Comparison of ENCODE assay signal across 21 mouse cellular contexts in the genomic region with DNA sequence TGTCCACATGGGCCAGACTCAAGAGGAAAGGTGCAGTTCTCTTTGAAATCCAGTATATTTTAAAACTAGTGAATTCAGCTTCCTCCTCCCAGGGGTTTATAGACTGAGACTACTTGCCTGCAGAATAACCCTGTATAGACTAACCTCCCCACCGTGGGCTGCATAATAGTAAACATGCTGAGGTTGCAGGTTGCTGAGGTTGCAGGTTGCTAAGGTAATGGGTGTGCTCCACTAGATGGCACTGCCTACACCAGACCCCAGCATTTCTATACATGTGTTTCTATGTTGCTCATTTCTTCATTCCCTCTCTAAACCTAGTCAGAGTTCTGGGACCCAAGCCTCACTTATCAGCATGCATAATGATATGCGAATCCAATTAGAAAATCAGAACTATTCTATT.
DNase-seq lines count a peak whose midpoint lies in the region; ATAC-seq and TF ChIP-seq lines count a peak whose summit lies in the region.
"Had no signal": no experiment of that assay in that cellular context is flagged by ENCODE, and none has a peak within 500 bp of the region (broad histone marks: within the 10 kb centered on the region; RNA-seq: fewer than 3 reads in every experiment).

No protein-coding gene starts in this region.

- no peak overlapping the region for H3K27ac ChIP-seq in embryonic facial prominence, embryonic 13.5 days
- no peak overlapping the region for H3K27ac ChIP-seq in embryonic facial prominence, embryonic 10.5 days (replicated peaks)
- H3K27ac ChIP-seq in liver, adult 2 months (replicated peaks; ENCODE audit: insufficient read depth, low read depth, low read length) = no peak overlapping the region
- H3K27ac ChIP-seq in liver, embryonic 12.5 days = no peak overlapping the region
- no peak overlapping the region for H3K27ac ChIP-seq in ES-Bruce4 (ENCODE audit: insufficient read depth, low read length)
- H3K27ac ChIP-seq: forebrain, embryonic 12.5 days; hindbrain, postnatal 0 days; limb, embryonic 12.5 days; liver, embryonic 15.5 days; midbrain, embryonic 15.5 days; neural tube, embryonic 15.5 days; stomach, embryonic 15.5 days had no signal

- no peaks in the 10 kb centered on the region for H3K36me3 ChIP-seq in embryonic facial prominence, embryonic 13.5 days
- no peaks in the 10 kb centered on the region for H3K36me3 ChIP-seq in embryonic facial prominence, embryonic 10.5 days (replicated peaks)
- H3K36me3 ChIP-seq in liver, adult 2 months (ENCODE audit: control insufficient read depth, insufficient read depth, low read length) = no peaks in the 10 kb centered on the region
- H3K36me3 ChIP-seq in liver, embryonic 12.5 days = no peaks in the 10 kb centered on the region
- H3K36me3 ChIP-seq in ES-Bruce4 (ENCODE audit: control insufficient read depth, insufficient read depth, low read length, poor library complexity, severe bottlenecking) = no peaks in the 10 kb centered on the region
- H3K36me3 ChIP-seq: forebrain, embryonic 12.5 days; limb, embryonic 12.5 days; liver, embryonic 15.5 days; midbrain, embryonic 15.5 days; neural tube, embryonic 15.5 days; stomach, embryonic 15.5 days had no signal

- peak; percentile 26; the same call in 1 of the 2 replicates for TF ChIP-seq CTCF in liver, adult 2 months (IDR thresholded peaks at IDR 0.05; ENCODE audit: low read depth, low read length)
- TF ChIP-seq CTCF in ES-Bruce4 (IDR thresholded peaks at IDR 0.05; ENCODE audit: low read depth, low read length) = peak; percentile 35

- 53% methylated on average over 2 of the region's 2 CpGs for WGBS in embryonic facial prominence, embryonic 13.5 days
- 42% methylated on average over 2 of the region's 2 CpGs for WGBS in embryonic facial prominence, embryonic 10.5 days
- 28% methylated on average over 2 of the region's 2 CpGs for WGBS in liver, adult 2 months
- 31% methylated on average over 2 of the region's 2 CpGs for WGBS in liver, embryonic 12.5 days (ENCODE audit: insufficient replicate concordance)

- ATAC-seq in embryonic facial prominence, embryonic 13.5 days (ENCODE audit: insufficient number of reproducible peaks, insufficient read depth, low FRiP score, low TSS enrichment, low read depth) = peak; percentile 43; the same call in 1 of the 2 replicates
- no peak for ATAC-seq in liver, embryonic 12.5 days
- ATAC-seq: hindbrain, postnatal 0 days; midbrain, embryonic 15.5 days had no signal

- no peak for TF ChIP-seq EP300 in ES-Bruce4 (IDR thresholded peaks at IDR 0.05; ENCODE audit: insufficient read depth, low read depth, low read length)

- DNase-seq in embryonic facial prominence, embryonic 10.5 days (ENCODE audit: low spot score) = no peak
- peak; percentile 6 for DNase-seq in liver, adult 2 months (ENCODE audit: extremely low read depth, low read depth, low spot score)
- peak; percentile 14 for DNase-seq in brain, adult 2 months (ENCODE audit: low read depth, low spot score)
- DNase-seq in lung, adult 18-20 months = no peak
- no peak for DNase-seq in spleen, adult 18-20 months
- DNase-seq: adrenal gland, postnatal 36 days; cerebellum, adult 8-10 months; heart, adult 11 months; kidney, adult 18-20 months; lung, postnatal 10 days; right cerebral cortex, postnatal 25 days had no signal

- H3K4me3 ChIP-seq in embryonic facial prominence, embryonic 13.5 days = no peak overlapping the region
- H3K4me3 ChIP-seq in embryonic facial prominence, embryonic 10.5 days = no peak overlapping the region
- H3K4me3 ChIP-seq in liver, adult 2 months (ENCODE audit: insufficient read depth, low read depth, low read length) = no peak overlapping the region
- H3K4me3 ChIP-seq in liver, embryonic 12.5 days = no peak overlapping the region
- no peak overlapping the region for H3K4me3 ChIP-seq in ES-Bruce4 (ENCODE audit: low read depth, low read length)
- H3K4me3 ChIP-seq: forebrain, embryonic 12.5 days; limb, embryonic 12.5 days; liver, embryonic 15.5 days; midbrain, embryonic 15.5 days; neural tube, embryonic 15.5 days; stomach, embryonic 15.5 days had no signal

- no peaks in the 10 kb centered on the region for H3K79me2 ChIP-seq in liver, adult 2 months (ENCODE audit: control insufficient read depth, insufficient read depth, low read length)

- H3K9ac ChIP-seq in embryonic facial prominence, embryonic 13.5 days = no peak overlapping the region
- H3K9ac ChIP-seq in liver, adult 2 months (ENCODE audit: low read depth, low read length) = no peak overlapping the region
- no peak overlapping the region for H3K9ac ChIP-seq in liver, embryonic 12.5 days
- H3K9ac ChIP-seq in ES-Bruce4 (ENCODE audit: low read depth, poor library complexity, severe bottlenecking) = no peak overlapping the region
- H3K9ac ChIP-seq: forebrain, embryonic 12.5 days; limb, embryonic 12.5 days; liver, embryonic 15.5 days; midbrain, embryonic 15.5 days; neural tube, embryonic 15.5 days; stomach, embryonic 15.5 days had no signal

- H3K4me1 ChIP-seq in embryonic facial prominence, embryonic 13.5 days = no peaks in the 10 kb centered on the region
- H3K4me1 ChIP-seq in embryonic facial prominence, embryonic 10.5 days = no peaks in the 10 kb centered on the region
- H3K4me1 ChIP-seq in liver, adult 2 months (ENCODE audit: control insufficient read depth, insufficient read depth, low read length) = no peaks in the 10 kb centered on the region
- H3K4me1 ChIP-seq in liver, embryonic 12.5 days = no peaks in the 10 kb centered on the region
- H3K4me1 ChIP-seq in ES-Bruce4 (ENCODE audit: control insufficient read depth, insufficient read depth, low read length) = no peaks in the 10 kb centered on the region
- H3K4me1 ChIP-seq: forebrain, embryonic 12.5 days; limb, embryonic 12.5 days; liver, embryonic 15.5 days; midbrain, embryonic 15.5 days; neural tube, embryonic 15.5 days; stomach, embryonic 15.5 days had no signal

- no peaks in the 10 kb centered on the region for H3K27me3 ChIP-seq in embryonic facial prominence, embryonic 13.5 days
- H3K27me3 ChIP-seq in embryonic facial prominence, embryonic 10.5 days (replicated peaks; ENCODE audit: low read depth, poor library complexity, severe bottlenecking) = no peaks in the 10 kb centered on the region
- no peaks in the 10 kb centered on the region for H3K27me3 ChIP-seq in liver, adult 2 months (ENCODE audit: control insufficient read depth, insufficient read depth, low read length)
- no peaks in the 10 kb centered on the region for H3K27me3 ChIP-seq in liver, embryonic 12.5 days (replicated peaks)
- no peaks in the 10 kb centered on the region for H3K27me3 ChIP-seq in ES-Bruce4 (ENCODE audit: control insufficient read depth, insufficient read depth, low read length, poor library complexity, severe bottlenecking)
- H3K27me3 ChIP-seq: forebrain, embryonic 12.5 days; limb, embryonic 12.5 days; liver, embryonic 15.5 days; midbrain, embryonic 15.5 days; neural tube, embryonic 15.5 days; stomach, embryonic 15.5 days had no signal

- H3K4me2 ChIP-seq in embryonic facial prominence, embryonic 13.5 days = no peak overlapping the region
- no peak overlapping the region for H3K4me2 ChIP-seq in liver, embryonic 12.5 days
- H3K4me2 ChIP-seq: forebrain, embryonic 12.5 days; limb, embryonic 12.5 days; liver, embryonic 15.5 days; midbrain, embryonic 15.5 days; neural tube, embryonic 15.5 days; stomach, embryonic 15.5 days had no signal

- TF ChIP-seq POLR2A in liver, adult 2 months (IDR thresholded peaks at IDR 0.05; ENCODE audit: extremely low read depth, insufficient read depth, low read length) = no peak
- TF ChIP-seq POLR2A in ES-Bruce4 (IDR thresholded peaks at IDR 0.05; ENCODE audit: insufficient read depth, low read length) = no peak

- no peaks in the 10 kb centered on the region for H3K9me3 ChIP-seq in embryonic facial prominence, embryonic 13.5 days
- H3K9me3 ChIP-seq in embryonic facial prominence, embryonic 10.5 days = no peaks in the 10 kb centered on the region
- H3K9me3 ChIP-seq in liver, embryonic 12.5 days (replicated peaks) = no peaks in the 10 kb centered on the region
- H3K9me3 ChIP-seq in ES-Bruce4 (replicated peaks; ENCODE audit: control insufficient read depth, insufficient read depth, low read length, poor library complexity, severe bottlenecking) = no peaks in the 10 kb centered on the region
- H3K9me3 ChIP-seq: forebrain, embryonic 12.5 days; limb, embryonic 12.5 days; liver, embryonic 15.5 days; midbrain, embryonic 15.5 days; neural tube, embryonic 15.5 days; stomach, embryonic 15.5 days had no signal

Comparison
In these comparisons a context has a peak if more than half of its experiments do, and no peak if none do; other contexts are left out.
1. DNase-seq: peak in liver, adult 2 months (single experiment) and brain, adult 2 months (single experiment); none in embryonic facial prominence, embryonic 10.5 days (single experiment), lung, adult 18-20 months (0 of 2) and spleen, adult 18-20 months (0 of 2).